Mouse (Mus musculus) stomach, embryonic 14.5 days (tissue): ENCODE data around the gene Folr2. TPM values are rescaled to one million over a fixed set of nuclear protein-coding genes. Genes with fewer than 3 reads are reported as not detected.

Experiments
- ATAC-seq: fragments of 200-750 bp; cut with Nextera tagmentation; 2 replicates; pipeline ENCODE4 v1.8.0; 2017; ENCODE audit warnings: low read depth, moderate TSS enrichment; ENCODE audit not compliant: insufficient number of reproducible peaks, insufficient read depth, low FRiP score
- H3K27ac ChIP-seq: fragments of 300-500 bp; sonication (generic); 2 replicates; pipeline ENCODE4 v1.5.1; 2014; ENCODE audit warnings: mild to moderate bottlenecking, low read length, moderate library complexity, mixed read lengths
- H3K27me3 ChIP-seq: fragments of 300-500 bp; sonication (generic); 2 replicates; pipeline ENCODE4 v1.6.1; 2014; ENCODE audit warnings: low read length, control low read depth, mixed read lengths; ENCODE audit not compliant: control insufficient read depth, insufficient read depth
- H3K36me3 ChIP-seq: fragments of 300-500 bp; sonication (generic); 2 replicates; pipeline ENCODE4 v1.6.1; 2014; ENCODE audit warnings: mild to moderate bottlenecking, control low read depth, low read length, moderate library complexity, mixed read lengths; ENCODE audit not compliant: control insufficient read depth, insufficient read depth
- H3K4me1 ChIP-seq: fragments of 300-500 bp; sonication (generic); 2 replicates; pipeline ENCODE4 v1.6.1; 2014; ENCODE audit warnings: low read length, control low read depth, mixed read lengths; ENCODE audit not compliant: control insufficient read depth, insufficient read depth
- H3K4me2 ChIP-seq: fragments of 300-500 bp; sonication (generic); replicated peaks from 2 replicates; pipeline ENCODE4 v1.6.1; 2014; ENCODE audit warnings: low read depth, low read length, control low read depth
- H3K4me3 ChIP-seq: fragments of 300-500 bp; sonication (generic); 2 replicates; pipeline ENCODE4 v1.5.1; 2014; ENCODE audit warnings: low read depth, low read length, control low read depth
- H3K9ac ChIP-seq: fragments of 300-500 bp; sonication (generic); replicated peaks from 2 replicates; pipeline ENCODE4 v1.6.1; 2014; ENCODE audit warnings: low read depth, mild to moderate bottlenecking, control low read depth, low read length, moderate library complexity, mixed read lengths
- H3K9me3 ChIP-seq: fragments of 300-500 bp; sonication (generic); 2 replicates; pipeline ENCODE4 v1.6.1; 2016; ENCODE audit warnings: low read depth, low read length, control low read depth; ENCODE audit not compliant: control insufficient read depth
- WGBS: fragments of 180-500 bp; shearing (Covaris S2); extraction: QIAGEN DNeasy Blood & Tissue Kit; methylation state at CpG from one replicate; pipeline ENCODE4 v1.1.7; 2014; 5-methylcytosine and 5-hydroxymethylcytosine counted together
- polyA plus RNA-seq: library from polyadenylated mRNA; unstranded; fragments of >200 nt; fragmentation: Nextera tagmentation; extraction: Ambion mirVana; gene quantifications from 2 replicates; pipeline ENCODE4 v1.2.1, GENCODE M21; 2014

Folr2 gene
- polyA plus RNA-seq = 1.6 and 3.4 TPM in 2 replicates

- 91% methylated on average over 4 of the region's 4 CpGs for WGBS
- ATAC-seq = no peak
- Histone ChIP-seq H3K9ac (no peak within 1 kb of the TSS), H3K36me3 (no peaks in the 10 kb centered on the region), H3K27ac (no peak within 1 kb of the TSS), H3K27me3 (no peaks in the 10 kb centered on the region), H3K9me3 (no peaks in the 10 kb centered on the region), H3K4me1 (no peaks in the 10 kb centered on the region), H3K4me3 (no peak within 1 kb of the TSS), H3K4me2 (no peak within 1 kb of the TSS)
Measured at GRCm38 (mm10) chr7:101857094-101857493, at the start of gene Folr2. Gene Folr2 (minus strand): TSS chr7:101857194.

- peak overlapping the region; percentile 81 for H3K9ac ChIP-seq
- no peaks in the 10 kb centered on the region for H3K9me3 ChIP-seq
- H3K4me3 ChIP-seq = peak overlapping the region; percentile 79
- 66% methylated on average over 8 of the region's 8 CpGs for WGBS
- no peak for ATAC-seq
- H3K27me3 ChIP-seq = no peaks in the 10 kb centered on the region
- H3K4me2 ChIP-seq = peak overlapping the region; percentile 63
- H3K27ac ChIP-seq = no peak overlapping the region
- H3K4me1 ChIP-seq = peaks cover 13% of the 10 kb centered on the region; the same call in 1 of the 2 replicates
- H3K36me3 ChIP-seq = peaks cover 23% of the 10 kb centered on the region
Measured at GRCm38 (mm10) chr7:101906696-101907095, 49.7 kb upstream of the Folr2 start.

GRCm38 (mm10) chr7:101906287-101906681 lies 49.3 kb upstream of the Folr2 start, which contains the start of gene Tomt:
Gene Tomt (minus strand): TSS chr7:101906359.
- no peak for ATAC-seq
- Histone ChIP-seq H3K4me1 (peaks cover 13% of the 10 kb centered on the region; the same call in 1 of the 2 replicates), H3K9me3 (no peaks in the 10 kb centered on the region), H3K4me2 (peak within 1 kb of the TSS; percentile 78), H3K4me3 (peak within 1 kb of the TSS; percentile 79), H3K27me3 (no peaks in the 10 kb centered on the region), H3K36me3 (peaks cover 21% of the 10 kb centered on the region), H3K27ac (peak within 1 kb of the TSS; percentile 96), H3K9ac (peak within 1 kb of the TSS; percentile 81)
- WGBS = 11% methylated on average over 11 of the region's 11 CpGs

- no peaks in the 10 kb centered on the region for H3K9me3 ChIP-seq
- peak within 1 kb of the TSS; percentile 81 for H3K9ac ChIP-seq
- peak; percentile 97 for ATAC-seq
- no peaks in the 10 kb centered on the region for H3K27me3 ChIP-seq
- peak within 1 kb of the TSS; percentile 78 for H3K4me2 ChIP-seq
- H3K4me1 ChIP-seq = peaks cover 13% of the 10 kb centered on the region; the same call in 1 of the 2 replicates
- WGBS = under 1% methylated on average over 61 of the region's 61 CpGs
- peak within 1 kb of the TSS; percentile 79 for H3K4me3 ChIP-seq
- peak within 1 kb of the TSS; percentile 96 for H3K27ac ChIP-seq
- peaks cover 16% of the 10 kb centered on the region for H3K36me3 ChIP-seq
Measured at GRCm38 (mm10) chr7:101905561-101906286, 48.7 kb upstream of the Folr2 start, which contains the start of gene Lamtor1. Gene Lamtor1 (plus strand): TSS chr7:101905904.

DNA sequence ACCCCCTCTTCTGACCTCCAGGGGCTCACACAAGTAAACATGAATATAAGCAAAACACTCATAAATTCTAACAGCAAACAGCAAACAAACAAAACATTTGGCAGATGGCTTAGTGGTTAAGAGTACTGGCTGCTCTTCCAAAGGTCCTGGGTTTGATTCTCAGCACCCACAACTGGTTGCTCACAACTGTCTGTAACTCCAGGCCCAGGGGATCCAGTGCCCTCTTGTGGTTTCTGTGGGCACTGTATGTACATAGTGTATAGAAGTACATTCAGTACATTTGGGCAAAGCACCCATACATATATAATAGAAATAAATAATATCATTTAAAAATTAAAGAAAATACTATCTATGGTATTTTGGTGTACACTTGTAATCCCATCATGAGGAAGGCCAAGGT lies 45.9 kb upstream of the Folr2 start:
- Histone ChIP-seq H3K27me3 (no peaks in the 10 kb centered on the region), H3K4me2 (no peak overlapping the region), H3K4me3 (no peak overlapping the region), H3K27ac (no peak overlapping the region), H3K4me1 (peaks cover 10% of the 10 kb centered on the region; the same call in 1 of the 2 replicates), H3K36me3 (no peaks in the 10 kb centered on the region; the same call in 1 of the 2 replicates), H3K9ac (no peak overlapping the region), H3K9me3 (no peaks in the 10 kb centered on the region)
- ATAC-seq = no peak

DNA sequence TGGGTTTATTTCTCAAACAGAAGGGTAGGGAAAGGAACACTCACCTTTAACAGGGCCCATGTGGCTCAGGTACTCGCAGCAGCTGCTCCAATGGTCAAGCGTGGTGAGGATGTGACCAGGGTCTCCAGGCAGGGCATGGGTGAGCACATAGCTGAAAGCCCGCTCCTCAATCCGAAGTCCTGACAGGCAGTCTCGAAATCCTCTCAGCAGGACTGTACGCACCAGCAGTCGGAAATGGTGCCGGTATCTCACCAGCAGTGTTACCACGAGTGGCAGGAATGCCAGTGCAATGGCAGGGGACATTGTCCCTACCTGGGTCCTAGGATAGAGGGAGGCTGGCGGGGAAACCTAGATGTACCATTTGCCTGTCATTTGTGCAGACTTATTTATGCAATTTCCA lies 45.0 kb upstream of the Folr2 start:
- no peak overlapping the region for H3K4me3 ChIP-seq
- no peak for ATAC-seq
- no peaks in the 10 kb centered on the region for H3K9me3 ChIP-seq
- H3K4me1 ChIP-seq = peaks cover 6% of the 10 kb centered on the region; the same call in 1 of the 2 replicates
- H3K9ac ChIP-seq = no peak overlapping the region
- 93% methylated on average over 10 of the region's 10 CpGs for WGBS
- H3K27me3 ChIP-seq = no peaks in the 10 kb centered on the region
- no peaks in the 10 kb centered on the region; the same call in 1 of the 2 replicates for H3K36me3 ChIP-seq
- H3K4me2 ChIP-seq = no peak overlapping the region
- no peak overlapping the region for H3K27ac ChIP-seq

DNA sequence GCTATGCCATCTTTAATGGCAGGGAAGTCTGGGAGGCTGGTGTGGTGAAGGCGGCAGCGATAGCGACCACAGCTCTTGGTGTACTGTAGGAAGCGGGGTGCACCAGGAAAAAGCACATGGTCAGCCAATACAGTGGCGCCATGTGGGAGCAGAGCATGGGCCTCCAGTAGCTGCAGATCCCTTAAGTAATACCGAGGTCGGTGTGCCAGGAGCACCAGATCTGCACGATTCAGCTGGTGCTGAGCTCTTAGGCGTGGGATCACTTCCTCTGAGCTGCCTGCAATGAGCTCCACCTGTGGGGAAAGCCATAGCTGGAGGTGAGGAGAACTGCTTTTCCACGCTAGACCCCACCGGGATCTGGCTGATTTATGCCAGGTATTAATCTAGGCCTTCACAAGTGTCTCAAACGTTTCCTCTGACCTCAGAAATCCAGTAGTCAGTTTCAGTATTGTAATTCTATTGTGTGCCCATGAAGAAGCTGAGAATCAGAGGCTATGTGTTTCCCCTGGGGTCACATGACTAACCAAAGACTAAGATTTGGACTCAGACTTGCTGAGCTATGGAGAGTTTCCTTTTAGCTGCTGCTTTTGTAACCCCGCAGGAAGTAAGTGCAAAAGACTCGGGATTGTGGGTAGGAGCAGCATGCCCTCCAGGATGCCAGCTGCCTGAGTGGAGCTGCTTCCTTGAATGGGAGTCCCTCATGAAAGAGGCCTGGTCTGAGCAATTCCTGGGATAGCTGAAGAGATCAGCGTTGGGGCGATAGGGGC lies 43.5 kb upstream of the Folr2 start:
- 86% methylated on average over 16 of the region's 16 CpGs for WGBS

More for the DNA sequence above, 43.5 kb upstream of the Folr2 start:
- no peak overlapping the region for H3K27ac ChIP-seq
- no peak overlapping the region for H3K9ac ChIP-seq
- H3K27me3 ChIP-seq = no peaks in the 10 kb centered on the region
- H3K4me3 ChIP-seq = no peak overlapping the region
- H3K9me3 ChIP-seq = no peaks in the 10 kb centered on the region
- H3K36me3 ChIP-seq = no peaks in the 10 kb centered on the region; the same call in 1 of the 2 replicates
- no peak for ATAC-seq
- H3K4me2 ChIP-seq = no peak overlapping the region
- H3K4me1 ChIP-seq = no peaks in the 10 kb centered on the region
